Mouse (Mus musculus): ENCODE data around the gene Gzmm. TPM values are rescaled to one million over a fixed set of nuclear protein-coding genes. Genes with fewer than 3 reads are reported as not detected.
"Not testable (repeated sequence)": the region's sequence is repeated elsewhere in the genome, so short reads cannot be mapped to it uniquely, and the experiment has no call there.

Gzmm gene
- polyA plus RNA-seq, 1 experiment: 1.4 TPM

DNA sequence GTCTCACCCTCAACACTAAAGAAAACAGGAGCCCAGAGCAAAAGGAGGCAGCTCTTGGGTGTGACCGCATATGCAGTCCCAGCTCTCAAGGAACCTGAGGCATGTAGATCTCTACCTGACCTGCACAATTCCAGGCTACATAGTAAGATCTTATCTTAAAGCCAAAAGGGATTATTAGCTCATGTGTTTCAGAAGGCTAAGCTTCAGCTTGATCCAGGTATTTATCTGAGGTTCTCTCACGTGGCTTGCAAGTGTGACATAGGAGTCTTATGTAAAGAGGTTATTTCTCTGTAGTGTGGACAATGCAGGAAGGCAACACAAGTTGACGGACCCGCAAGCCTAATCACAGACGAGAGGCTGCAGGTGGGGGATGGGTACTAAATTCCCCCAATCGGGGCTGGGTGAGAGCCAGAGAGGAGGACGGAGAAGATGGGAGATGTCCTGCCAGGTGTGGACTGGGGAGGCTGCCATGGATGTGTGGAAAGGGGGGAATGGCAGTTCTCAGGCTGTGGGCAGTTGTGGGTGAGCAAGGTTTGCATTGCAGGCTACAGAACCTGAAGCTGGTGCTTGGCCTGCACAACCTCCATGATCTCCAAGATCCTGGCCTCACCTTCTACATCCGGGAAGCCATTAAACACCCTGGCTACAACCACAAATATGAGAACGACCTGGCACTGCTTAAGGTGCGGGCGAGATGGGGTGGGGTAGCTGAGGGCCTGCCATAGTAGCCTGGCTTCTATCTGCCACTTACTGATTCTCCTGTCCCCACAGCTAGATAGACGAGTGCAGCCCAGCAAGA lies 5.0 kb downstream of the Gzmm start:
- no peak for TF ChIP-seq CTCF (IDR thresholded peaks at IDR 0.05; ENCODE audit: borderline replicate concordance, extremely low read depth, insufficient read depth, insufficient read length)
- no peak for TF ChIP-seq POLR2A (IDR thresholded peaks at IDR 0.05; ENCODE audit: borderline replicate concordance, extremely low read depth, insufficient read depth, insufficient read length, poor library complexity, severe bottlenecking)

DNA sequence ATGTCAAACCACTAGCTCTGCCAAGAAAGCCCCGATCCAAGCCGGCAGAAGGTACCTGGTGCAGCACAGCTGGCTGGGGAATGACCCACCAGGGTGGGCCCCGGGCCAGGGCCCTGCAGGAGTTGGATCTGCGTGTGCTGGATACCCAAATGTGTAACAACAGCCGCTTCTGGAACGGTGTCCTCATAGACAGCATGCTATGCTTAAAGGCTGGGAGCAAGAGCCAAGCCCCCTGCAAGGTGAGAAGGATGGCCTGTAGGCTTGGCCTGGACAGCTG lies 5.5 kb downstream of the Gzmm start:
- DNase-seq (ENCODE audit: low read depth): no peak
- TF ChIP-seq POLR2A (IDR thresholded peaks at IDR 0.05; ENCODE audit: borderline replicate concordance, extremely low read depth, insufficient read depth, insufficient read length, poor library complexity, severe bottlenecking) (no peak), CTCF (IDR thresholded peaks at IDR 0.05; ENCODE audit: borderline replicate concordance, extremely low read depth, insufficient read depth, insufficient read length) (no peak)

More for the DNA sequence above, 5.0 kb downstream of the Gzmm start:
- no peak for DNase-seq (ENCODE audit: low read depth)

DNA sequence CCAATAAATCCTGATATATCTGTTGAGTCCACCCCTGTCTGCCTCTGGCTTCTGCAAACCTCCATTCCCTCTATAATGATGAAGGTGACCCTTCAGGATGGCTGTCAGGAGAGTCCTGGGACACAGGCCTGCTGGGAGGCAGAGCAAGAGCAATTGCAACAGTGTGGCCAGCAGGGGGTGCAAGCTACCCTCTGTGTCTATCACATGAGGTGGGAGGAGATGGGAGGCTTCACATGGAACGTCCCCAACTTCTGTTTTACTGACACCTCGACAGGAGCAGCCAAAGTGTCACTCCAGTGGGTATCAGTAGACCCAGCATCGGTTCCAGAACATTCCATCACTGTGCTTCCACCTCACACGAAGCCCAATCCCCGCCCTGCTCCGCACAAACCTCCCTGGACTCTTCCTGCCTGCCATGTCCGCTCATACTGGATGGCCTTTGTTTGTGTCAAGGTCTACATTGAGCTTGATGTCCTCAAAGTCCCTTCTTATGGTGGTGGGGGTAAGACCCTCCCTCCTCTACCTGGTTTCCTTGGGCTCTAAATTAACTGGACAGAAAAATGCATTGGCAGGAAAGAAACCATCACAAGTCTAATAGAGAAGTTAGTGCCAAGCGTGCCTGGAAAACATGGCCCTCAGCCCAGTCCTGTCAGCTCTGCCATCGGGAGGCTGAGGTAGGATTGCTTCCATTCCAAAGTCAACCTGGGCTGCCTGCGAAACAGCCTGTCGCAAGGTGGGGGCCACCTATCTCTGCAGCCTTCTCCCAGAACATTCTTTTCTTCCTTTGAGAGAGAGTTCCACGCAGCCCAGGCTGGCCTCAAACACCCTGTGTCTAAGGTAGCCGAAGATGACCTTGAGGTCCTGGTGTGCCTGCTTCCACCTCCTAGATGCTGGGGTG lies 6.7 kb downstream of the Gzmm start:
- TF ChIP-seq CTCF (IDR thresholded peaks at IDR 0.05; ENCODE audit: borderline replicate concordance, extremely low read depth, insufficient read depth, insufficient read length): peak; percentile 83
- TF ChIP-seq POLR2A (IDR thresholded peaks at IDR 0.05; ENCODE audit: borderline replicate concordance, extremely low read depth, insufficient read depth, insufficient read length, poor library complexity, severe bottlenecking): no peak
- peak; percentile 78 for DNase-seq (ENCODE audit: low read depth)

DNA sequence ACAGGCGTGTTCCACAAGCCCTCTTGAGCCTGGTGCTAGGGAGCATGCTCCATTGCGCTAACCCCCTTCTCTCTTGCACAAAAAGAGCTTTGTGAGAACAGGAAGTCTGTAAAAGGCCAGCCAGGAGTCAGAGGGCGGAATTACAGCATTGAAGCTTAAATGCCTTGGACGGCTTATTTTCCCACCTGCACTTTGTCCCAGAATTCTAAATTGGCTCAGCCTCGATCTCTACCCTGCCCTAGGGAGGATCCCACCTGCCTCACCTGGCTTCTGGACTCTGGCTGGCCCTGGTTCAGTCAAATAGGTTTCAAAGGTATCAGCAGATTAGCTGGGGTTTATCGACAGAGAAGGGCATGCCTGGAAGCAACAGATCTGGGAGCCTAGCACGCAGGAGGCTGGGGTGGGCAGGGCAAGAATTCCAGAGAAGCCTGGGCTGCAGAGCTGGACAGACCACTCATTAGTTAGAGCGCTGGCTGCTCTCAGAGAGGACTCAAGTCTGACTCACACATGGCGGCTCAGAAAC lies 7.4 kb downstream of the Gzmm start:
- no peak for DNase-seq (ENCODE audit: low read depth)
- TF ChIP-seq CTCF (IDR thresholded peaks at IDR 0.05; ENCODE audit: borderline replicate concordance, extremely low read depth, insufficient read depth, insufficient read length) (no peak), POLR2A (IDR thresholded peaks at IDR 0.05; ENCODE audit: borderline replicate concordance, extremely low read depth, insufficient read depth, insufficient read length, poor library complexity, severe bottlenecking) (no peak)

DNA sequence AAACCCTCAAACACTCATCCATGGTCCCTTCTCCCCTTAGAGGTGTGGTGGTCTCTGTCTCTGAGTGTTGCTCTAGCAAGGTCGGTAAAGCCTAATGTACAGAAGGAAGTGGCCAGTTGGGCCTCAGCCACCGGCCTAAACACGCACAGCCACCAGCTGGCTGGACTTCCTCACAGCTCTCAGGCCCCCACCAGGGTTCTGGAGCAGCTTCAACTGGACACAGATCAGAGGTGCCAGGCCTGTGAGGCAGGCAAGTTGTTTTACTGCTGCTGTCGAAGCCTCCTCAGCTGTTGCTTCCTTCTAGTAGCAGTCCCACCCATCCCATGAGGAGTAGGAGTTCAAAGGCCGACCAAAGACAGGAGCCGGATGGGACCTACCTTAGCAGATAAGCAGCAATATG lies 9.1 kb downstream of the Gzmm start:
- TF ChIP-seq POLR2A (IDR thresholded peaks at IDR 0.05; ENCODE audit: borderline replicate concordance, extremely low read depth, insufficient read depth, insufficient read length, poor library complexity, severe bottlenecking) (no peak), CTCF (IDR thresholded peaks at IDR 0.05; ENCODE audit: borderline replicate concordance, extremely low read depth, insufficient read depth, insufficient read length) (no peak)
- no peak for DNase-seq (ENCODE audit: low read depth)

DNA sequence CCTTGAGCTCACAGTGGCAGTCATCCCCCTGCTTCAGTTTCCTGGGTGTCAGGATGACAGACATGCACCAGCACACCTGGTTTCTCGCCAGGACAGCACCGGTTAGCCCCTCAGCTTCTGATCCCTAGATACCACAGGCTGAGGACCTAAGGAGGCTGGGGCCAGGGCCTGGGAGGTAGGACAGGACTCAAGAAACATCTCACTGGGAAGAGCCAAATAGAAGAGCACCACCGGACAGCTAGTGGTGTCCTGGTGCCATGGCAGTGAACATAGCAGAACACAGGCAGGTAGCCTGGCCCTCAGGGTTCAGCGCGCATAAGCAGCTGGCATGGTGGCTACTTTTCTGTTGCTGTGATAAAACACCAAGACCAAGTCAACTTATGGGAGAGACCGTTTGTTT lies 9.6 kb downstream of the Gzmm start:
- DNase-seq (ENCODE audit: low read depth): no peak
- TF ChIP-seq CTCF (IDR thresholded peaks at IDR 0.05; ENCODE audit: borderline replicate concordance, extremely low read depth, insufficient read depth, insufficient read length): no peak
- no peak for TF ChIP-seq POLR2A (IDR thresholded peaks at IDR 0.05; ENCODE audit: borderline replicate concordance, extremely low read depth, insufficient read depth, insufficient read length, poor library complexity, severe bottlenecking)

DNA sequence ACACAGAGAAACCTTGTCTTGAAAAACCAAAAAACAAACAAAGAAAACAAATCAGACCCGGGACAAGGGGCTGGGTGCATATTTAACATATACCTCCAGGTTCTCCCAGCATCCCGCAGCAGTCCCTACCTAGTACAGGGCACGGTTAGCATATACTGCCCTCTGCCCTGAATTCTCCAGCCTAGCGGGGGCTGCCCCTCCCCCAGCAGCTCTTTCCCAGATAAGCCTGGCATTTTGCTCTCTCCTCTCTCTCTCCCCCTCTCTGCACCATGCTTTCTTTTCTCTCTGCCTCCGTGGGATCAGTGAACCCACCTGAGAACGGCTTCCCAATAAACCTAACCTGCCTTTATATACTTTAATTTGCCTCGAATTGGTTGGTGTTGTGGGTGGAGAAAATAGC lies 11.9 kb downstream of the Gzmm start:
- no peak for TF ChIP-seq CTCF (IDR thresholded peaks at IDR 0.05; ENCODE audit: borderline replicate concordance, extremely low read depth, insufficient read depth, insufficient read length)
- TF ChIP-seq POLR2A (IDR thresholded peaks at IDR 0.05; ENCODE audit: borderline replicate concordance, extremely low read depth, insufficient read depth, insufficient read length, poor library complexity, severe bottlenecking): no peak
- no peak for DNase-seq (ENCODE audit: low read depth)

DNA sequence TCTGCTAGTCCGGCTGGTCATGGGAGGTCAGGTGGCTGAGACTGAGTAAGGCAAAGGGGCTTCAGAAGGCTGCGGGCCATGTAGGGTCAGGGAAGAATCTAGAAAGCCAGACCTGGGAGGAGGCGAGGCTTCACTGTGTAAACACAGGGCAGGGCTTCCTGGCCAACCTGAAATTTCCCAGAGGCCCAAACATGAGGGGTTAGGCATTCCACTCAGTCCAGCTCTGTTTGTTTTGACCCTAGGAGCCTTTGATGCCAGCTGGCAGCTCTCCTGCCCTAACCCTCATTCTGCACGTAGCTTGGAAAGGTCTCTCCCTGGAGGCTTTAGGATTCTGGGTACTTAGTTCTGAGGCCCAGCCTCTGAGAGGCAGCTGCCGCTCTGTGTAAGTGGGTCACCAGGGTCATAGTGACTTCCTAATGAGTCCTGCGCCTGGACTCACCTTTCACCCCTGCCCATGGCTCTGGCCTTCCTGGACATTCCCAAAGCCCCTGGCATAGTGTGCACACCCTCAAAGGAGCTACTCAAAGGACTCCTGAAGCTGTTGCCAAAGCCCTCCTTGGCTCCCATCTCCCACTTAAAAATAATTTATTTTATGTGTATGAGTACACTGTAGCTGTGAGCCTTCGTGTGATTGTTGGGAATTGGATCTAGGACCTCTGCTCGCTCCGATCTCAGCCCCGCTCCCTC lies 12.8 kb downstream of the Gzmm start:
- no peak for DNase-seq (ENCODE audit: low read depth)
- TF ChIP-seq CTCF (IDR thresholded peaks at IDR 0.05; ENCODE audit: borderline replicate concordance, extremely low read depth, insufficient read depth, insufficient read length): no peak
- no peak for TF ChIP-seq POLR2A (IDR thresholded peaks at IDR 0.05; ENCODE audit: borderline replicate concordance, extremely low read depth, insufficient read depth, insufficient read length, poor library complexity, severe bottlenecking)

DNA sequence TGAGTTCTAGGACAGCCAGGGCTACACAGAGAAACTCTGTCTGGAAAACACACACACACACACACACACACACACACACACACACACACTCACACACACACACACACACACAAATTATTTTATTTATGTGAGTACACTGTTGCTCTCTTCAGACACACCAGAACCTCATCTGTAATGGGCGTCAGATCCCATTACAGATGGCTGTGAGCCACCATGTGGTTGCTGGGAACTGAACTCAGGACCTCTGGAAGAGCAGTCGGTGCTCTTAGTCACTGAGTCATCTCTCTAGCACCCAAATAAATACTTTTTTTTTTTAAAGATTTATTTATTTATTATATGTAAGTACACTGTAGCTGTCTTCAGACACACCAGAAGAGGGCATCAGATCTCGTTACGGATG lies 14.2 kb downstream of the Gzmm start:
- DNase-seq (ENCODE audit: low read depth): not testable (repeated sequence)

DNA sequence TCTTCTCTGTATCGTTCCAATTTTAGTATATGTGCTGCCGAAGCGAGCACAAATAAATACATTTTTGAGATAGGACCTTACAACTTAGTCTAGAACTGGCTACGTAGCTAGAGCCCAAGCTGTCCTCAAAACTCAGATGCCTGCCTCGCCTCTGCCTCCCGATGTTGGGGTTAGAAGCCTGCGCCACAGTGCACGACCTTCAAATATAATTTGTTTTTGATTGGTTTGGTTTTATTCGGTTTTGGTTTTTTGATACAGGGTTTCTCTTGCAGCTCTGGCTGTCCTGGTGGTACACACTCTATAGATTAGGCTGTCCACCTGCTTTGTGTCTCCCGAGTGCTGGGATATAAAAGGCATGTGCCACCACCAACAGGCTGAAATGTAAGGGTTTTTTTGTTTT lies 14.7 kb downstream of the Gzmm start:
- DNase-seq (ENCODE audit: low read depth): no peak
- no peak for TF ChIP-seq CTCF (IDR thresholded peaks at IDR 0.05; ENCODE audit: borderline replicate concordance, extremely low read depth, insufficient read depth, insufficient read length)
- no peak for TF ChIP-seq POLR2A (IDR thresholded peaks at IDR 0.05; ENCODE audit: borderline replicate concordance, extremely low read depth, insufficient read depth, insufficient read length, poor library complexity, severe bottlenecking)

Measured in brain, embryonic 14.5 days (tissue).